Mouse (Mus musculus): ENCODE measurements around the gene Il12a. TPM values are rescaled to one million over a fixed set of nuclear protein-coding genes. Genes with fewer than 3 reads are reported as not detected.
A peak's percentile ranks its signal among the peaks of the same experiment; 100 is the strongest.
"Not testable (repeated sequence)": the region's sequence is repeated elsewhere in the genome, so short reads cannot be mapped to it uniquely, and the experiment has no call there.

Gene Il12a
- total and polyA plus RNA-seq, 2 experiments = not detected

DNA sequence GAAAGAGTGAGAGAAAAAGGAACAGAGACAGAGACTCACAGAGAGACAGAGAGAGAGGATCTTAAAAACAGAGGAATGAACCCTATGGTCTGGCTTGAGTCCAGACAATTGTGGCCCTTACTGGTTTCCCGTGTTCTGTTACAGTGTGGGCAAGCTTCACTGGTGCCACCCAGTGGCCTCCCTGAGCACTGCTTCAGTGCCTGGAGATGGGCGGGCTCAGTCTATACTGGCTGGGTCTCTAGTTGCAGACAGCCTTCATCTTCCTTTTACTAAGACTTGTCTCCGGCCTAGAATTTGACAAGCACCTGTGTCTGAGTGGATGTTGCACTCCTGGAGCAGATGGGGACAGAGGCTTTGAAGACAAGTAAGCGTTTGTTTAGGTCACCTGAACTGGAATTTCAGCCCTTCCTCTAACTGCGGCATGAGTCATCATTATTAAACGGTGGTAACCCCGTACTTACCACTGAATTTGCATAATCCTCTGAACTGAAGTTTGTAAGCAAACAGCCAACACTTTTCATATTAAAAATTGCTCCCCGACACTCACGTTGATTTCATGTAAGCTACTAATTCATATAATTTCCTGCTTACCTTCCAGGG, 18.9 kb downstream of the Il12a start:
- DNase-seq (ENCODE audit: extremely low read depth, low read depth, low spot score) = peak; percentile 52
- Histone ChIP-seq H3K4me3 (ENCODE audit: insufficient read depth, low read depth, low read length) (no peak overlapping the region), H3K27ac (replicated peaks; ENCODE audit: insufficient read depth, low read depth, low read length) (no peak overlapping the region), H3K36me3 (ENCODE audit: control insufficient read depth, insufficient read depth, low read length) (no peaks in the 10 kb centered on the region), H3K9ac (ENCODE audit: low read depth, low read length) (no peak overlapping the region), H3K27me3 (ENCODE audit: control insufficient read depth, insufficient read depth, low read length) (no peaks in the 10 kb centered on the region), H3K4me1 (ENCODE audit: control insufficient read depth, insufficient read depth, low read length) (no peaks in the 10 kb centered on the region), H3K79me2 (ENCODE audit: control insufficient read depth, insufficient read depth, low read length) (no peaks in the 10 kb centered on the region)
- WGBS = 61% methylated on average over 9 of the region's 9 CpGs
- TF ChIP-seq CTCF (IDR thresholded peaks at IDR 0.05; ENCODE audit: low read depth, low read length) (peak; percentile 96), POLR2A (IDR thresholded peaks at IDR 0.05; ENCODE audit: extremely low read depth, insufficient read depth, low read length) (no peak)

DNA sequence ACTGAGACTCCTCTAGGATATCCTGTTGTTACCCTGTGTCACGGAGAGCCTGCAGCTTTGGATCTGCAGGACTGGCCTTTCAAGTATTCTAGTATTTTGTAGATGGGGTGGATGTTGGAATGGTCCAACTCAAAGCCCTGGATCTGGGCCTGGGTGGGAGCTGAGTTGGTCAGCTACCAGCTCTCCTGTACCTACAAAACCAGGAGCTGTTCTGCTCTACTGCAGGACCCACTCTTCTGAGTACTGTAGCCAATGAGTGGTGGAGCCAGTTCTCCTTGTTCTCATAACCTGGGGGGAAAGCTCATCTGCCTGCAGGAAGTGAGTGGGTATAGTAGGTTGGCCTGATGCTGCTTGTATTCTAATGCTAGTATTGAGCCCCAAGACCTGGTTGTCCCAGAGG, 20.0 kb downstream of the Il12a start:
- no peak overlapping the region for H3K27ac ChIP-seq (replicated peaks; ENCODE audit: insufficient read depth, low read depth, low read length)
- no peaks in the 10 kb centered on the region for H3K79me2 ChIP-seq (ENCODE audit: control insufficient read depth, insufficient read depth, low read length)
- no peak overlapping the region for H3K4me3 ChIP-seq (ENCODE audit: insufficient read depth, low read depth, low read length)
- no peaks in the 10 kb centered on the region for H3K36me3 ChIP-seq (ENCODE audit: control insufficient read depth, insufficient read depth, low read length)
- no peaks in the 10 kb centered on the region for H3K4me1 ChIP-seq (ENCODE audit: control insufficient read depth, insufficient read depth, low read length)
- H3K27me3 ChIP-seq (ENCODE audit: control insufficient read depth, insufficient read depth, low read length) = no peaks in the 10 kb centered on the region
- no peak for DNase-seq (ENCODE audit: extremely low read depth, low read depth, low spot score)
- TF ChIP-seq POLR2A (IDR thresholded peaks at IDR 0.05; ENCODE audit: extremely low read depth, insufficient read depth, low read length) (no peak), CTCF (IDR thresholded peaks at IDR 0.05; ENCODE audit: low read depth, low read length) (no peak)
- H3K9ac ChIP-seq (ENCODE audit: low read depth, low read length) = no peak overlapping the region
- 85% methylated on average over 1 of the region's 1 CpGs for WGBS

DNA sequence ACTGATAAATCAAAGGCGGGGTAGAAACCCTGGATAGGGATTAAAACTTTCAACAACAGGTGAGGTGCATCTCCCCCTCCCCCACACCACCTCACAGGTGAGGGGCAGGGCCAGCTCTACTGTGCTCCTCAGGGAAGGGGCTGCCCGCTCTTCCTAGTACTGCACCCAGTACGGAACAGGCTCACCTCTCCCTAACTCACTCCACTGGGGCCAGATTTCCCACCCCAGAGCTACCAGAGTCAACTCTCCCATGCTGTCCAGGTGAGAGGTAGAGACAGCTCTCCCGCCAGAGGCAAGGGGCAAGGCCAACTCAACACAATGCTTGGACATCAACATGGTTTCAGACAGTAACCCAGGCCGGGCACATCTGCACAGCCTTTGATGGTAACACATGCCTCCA, 21.1 kb downstream of the Il12a start:
- Histone ChIP-seq H3K79me2 (ENCODE audit: control insufficient read depth, insufficient read depth, low read length) (no peaks in the 10 kb centered on the region), H3K4me1 (ENCODE audit: control insufficient read depth, insufficient read depth, low read length) (no peaks in the 10 kb centered on the region), H3K4me3 (ENCODE audit: insufficient read depth, low read depth, low read length) (no peak overlapping the region), H3K36me3 (ENCODE audit: control insufficient read depth, insufficient read depth, low read length) (no peaks in the 10 kb centered on the region), H3K27ac (replicated peaks; ENCODE audit: insufficient read depth, low read depth, low read length) (no peak overlapping the region), H3K27me3 (ENCODE audit: control insufficient read depth, insufficient read depth, low read length) (no peaks in the 10 kb centered on the region), H3K9ac (ENCODE audit: low read depth, low read length) (no peak overlapping the region)
- DNase-seq (ENCODE audit: extremely low read depth, low read depth, low spot score) = no peak
- TF ChIP-seq CTCF (IDR thresholded peaks at IDR 0.05; ENCODE audit: low read depth, low read length) (no peak), POLR2A (IDR thresholded peaks at IDR 0.05; ENCODE audit: extremely low read depth, insufficient read depth, low read length) (no peak)
- WGBS = 90% methylated on average over 5 of the region's 5 CpGs

DNA sequence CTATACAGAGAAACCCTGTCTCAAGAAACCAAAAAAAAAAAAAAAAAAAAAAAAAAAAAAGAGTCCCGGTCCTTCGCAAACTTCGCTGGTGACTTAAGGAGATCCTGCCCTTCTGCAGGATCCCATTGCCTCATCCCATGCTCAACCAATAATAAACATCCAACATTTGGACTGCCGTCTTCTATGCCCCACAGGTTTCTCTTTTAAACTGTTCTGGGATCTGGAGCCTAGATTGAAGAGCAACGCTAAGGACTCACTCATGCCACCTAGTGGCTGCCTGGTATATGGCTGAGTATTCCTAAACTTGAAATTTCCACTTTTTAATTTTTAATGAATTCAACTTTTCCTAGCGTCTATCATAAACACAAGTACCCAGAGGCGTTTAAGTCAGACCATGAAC, 23.1 kb downstream of the Il12a start:
- WGBS = 5% methylated on average over 7 of the region's 7 CpGs
- Histone ChIP-seq H3K36me3 (ENCODE audit: control insufficient read depth, insufficient read depth, low read length) (no peaks in the 10 kb centered on the region), H3K9ac (ENCODE audit: low read depth, low read length) (no peak overlapping the region), H3K4me1 (ENCODE audit: control insufficient read depth, insufficient read depth, low read length) (no peaks in the 10 kb centered on the region), H3K4me3 (ENCODE audit: insufficient read depth, low read depth, low read length) (no peak overlapping the region; the same call in 1 of the 2 replicates), H3K79me2 (ENCODE audit: control insufficient read depth, insufficient read depth, low read length) (no peaks in the 10 kb centered on the region), H3K27me3 (ENCODE audit: control insufficient read depth, insufficient read depth, low read length) (no peaks in the 10 kb centered on the region), H3K27ac (replicated peaks; ENCODE audit: insufficient read depth, low read depth, low read length) (no peak overlapping the region)
- peak; percentile 51 for DNase-seq (ENCODE audit: extremely low read depth, low read depth, low spot score)
- TF ChIP-seq POLR2A (IDR thresholded peaks at IDR 0.05; ENCODE audit: extremely low read depth, insufficient read depth, low read length) = no peak
- TF ChIP-seq CTCF (IDR thresholded peaks at IDR 0.05; ENCODE audit: low read depth, low read length) = peak; percentile 38; the same call in 1 of the 2 replicates

DNA sequence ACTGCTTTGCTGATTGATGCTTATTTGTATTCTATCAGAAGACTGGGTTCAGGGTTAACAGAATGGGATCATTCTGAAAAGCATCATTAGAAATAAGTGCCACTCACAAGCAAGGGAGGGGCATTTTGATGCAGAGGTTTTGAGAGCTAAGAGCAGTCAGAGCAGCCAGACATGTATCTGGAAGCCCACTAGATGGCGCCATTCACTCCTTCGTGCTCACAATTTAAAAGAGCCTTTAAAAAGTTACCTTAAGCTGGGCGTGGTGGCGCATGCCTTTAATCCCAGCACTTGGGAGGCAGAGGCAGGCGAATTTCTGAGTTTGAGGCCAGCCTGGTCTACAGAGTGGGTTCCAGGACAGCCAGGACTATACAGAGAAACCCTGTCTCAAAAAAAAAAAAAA, 26.9 kb downstream of the Il12a start:
- H3K4me1 ChIP-seq (ENCODE audit: control insufficient read depth, insufficient read depth, low read length); H3K27me3 ChIP-seq (ENCODE audit: control insufficient read depth, insufficient read depth, low read length); H3K9ac ChIP-seq (ENCODE audit: low read depth, low read length); H3K4me3 ChIP-seq (ENCODE audit: insufficient read depth, low read depth, low read length); H3K79me2 ChIP-seq (ENCODE audit: control insufficient read depth, insufficient read depth, low read length); H3K27ac ChIP-seq (replicated peaks; ENCODE audit: insufficient read depth, low read depth, low read length); H3K36me3 ChIP-seq (ENCODE audit: control insufficient read depth, insufficient read depth, low read length): not testable (repeated sequence)
- DNase-seq (ENCODE audit: extremely low read depth, low read depth, low spot score) = peak; percentile 47
- whole genome bisulfite sequencing = 25% methylated on average over 5 of the region's 5 CpGs
- TF ChIP-seq CTCF (IDR thresholded peaks at IDR 0.05; ENCODE audit: low read depth, low read length) = peak; percentile 66

DNA sequence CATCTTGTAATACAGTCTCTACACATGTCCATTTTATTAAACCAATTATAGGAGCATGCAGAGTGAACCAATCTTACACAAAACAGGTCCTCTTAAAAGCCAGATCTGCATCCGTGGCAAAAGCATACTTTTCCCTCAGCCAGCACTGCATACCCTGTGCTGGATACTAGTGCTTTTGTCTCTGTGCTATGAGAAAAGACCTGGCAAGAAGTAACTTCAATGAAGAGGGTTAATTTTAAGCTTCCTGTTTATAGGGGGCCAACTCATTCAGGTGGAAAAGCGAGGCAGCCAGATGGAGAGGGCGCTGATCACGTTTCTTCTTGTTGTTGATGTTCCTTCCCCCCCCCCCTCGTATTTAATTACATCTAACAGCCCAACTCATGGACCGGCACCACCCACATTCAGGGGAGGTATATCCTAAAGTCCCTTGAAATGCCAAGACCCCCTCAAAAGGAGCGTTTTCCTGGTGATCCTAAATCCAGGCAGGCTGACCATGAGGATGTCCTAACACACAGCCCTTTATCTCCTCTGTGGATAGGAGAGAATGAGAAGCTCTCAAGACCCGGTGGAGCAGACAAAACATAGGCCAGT, 28.9 kb downstream of the Il12a start:
- H3K79me2 ChIP-seq (ENCODE audit: control insufficient read depth, insufficient read depth, low read length) = no peaks in the 10 kb centered on the region
- H3K4me1 ChIP-seq (ENCODE audit: control insufficient read depth, insufficient read depth, low read length) = no peaks in the 10 kb centered on the region
- H3K27me3 ChIP-seq (ENCODE audit: control insufficient read depth, insufficient read depth, low read length) = no peaks in the 10 kb centered on the region
- TF ChIP-seq POLR2A (IDR thresholded peaks at IDR 0.05; ENCODE audit: extremely low read depth, insufficient read depth, low read length) (no peak), CTCF (IDR thresholded peaks at IDR 0.05; ENCODE audit: low read depth, low read length) (no peak)
- H3K4me3 ChIP-seq (ENCODE audit: insufficient read depth, low read depth, low read length) = no peak overlapping the region
- H3K27ac ChIP-seq (replicated peaks; ENCODE audit: insufficient read depth, low read depth, low read length) = no peak overlapping the region
- no peaks in the 10 kb centered on the region for H3K36me3 ChIP-seq (ENCODE audit: control insufficient read depth, insufficient read depth, low read length)
- no peak for DNase-seq (ENCODE audit: extremely low read depth, low read depth, low spot score)
- WGBS = 81% methylated on average over 8 of the region's 8 CpGs
- no peak overlapping the region for H3K9ac ChIP-seq (ENCODE audit: low read depth, low read length)

Measured in liver, adult 2 months (tissue).